Mouse (Mus musculus) heart, embryonic 15.5 days (tissue): ENCODE measurements around the gene Fcgrt. TPM values are rescaled to one million over a fixed set of nuclear protein-coding genes. Genes with fewer than 3 reads are reported as not detected.

Source experiments
- ATAC-seq: fragments of 200-750 bp; cut with Nextera tagmentation; replicated peaks from 2 replicates; pipeline ENCODE4 v1.8.0; 2017; ENCODE audit warnings: low read depth, moderate TSS enrichment; ENCODE audit not compliant: insufficient number of reproducible peaks, insufficient read depth, low FRiP score
- H3K27ac ChIP-seq: fragments of 300-500 bp; sonication (generic); 2 replicates; pipeline ENCODE4 v1.5.1; 2015; ENCODE audit warnings: mild to moderate bottlenecking, inconsistent platforms
- H3K27me3 ChIP-seq: fragments of 300-500 bp; sonication (generic); 2 replicates; pipeline ENCODE4 v1.6.1; 2015; ENCODE audit warnings: inconsistent platforms
- H3K36me3 ChIP-seq: fragments of 300-500 bp; sonication (generic); 2 replicates; pipeline ENCODE4 v1.6.1; 2015; ENCODE audit warnings: mild to moderate bottlenecking, inconsistent platforms
- H3K4me1 ChIP-seq: fragments of 300-500 bp; sonication (generic); replicated peaks from 2 replicates; pipeline ENCODE4 v1.6.1; 2015; ENCODE audit warnings: inconsistent platforms
- H3K4me2 ChIP-seq: fragments of 300-500 bp; sonication (generic); 2 replicates; pipeline ENCODE4 v1.6.1; 2015; ENCODE audit warnings: inconsistent platforms, mild to moderate bottlenecking, moderate library complexity
- H3K4me3 ChIP-seq: fragments of 300-500 bp; sonication (generic); 2 replicates; pipeline ENCODE4 v1.5.1; 2015; ENCODE audit warnings: mild to moderate bottlenecking, inconsistent platforms
- H3K9ac ChIP-seq: fragments of 300-500 bp; sonication (generic); 2 replicates; pipeline ENCODE4 v1.6.1; 2015; ENCODE audit warnings: mild to moderate bottlenecking, inconsistent platforms
- H3K9me3 ChIP-seq: fragments of 300-500 bp; sonication (generic); replicated peaks from 2 replicates; pipeline ENCODE4 v1.6.1; 2016; ENCODE audit warnings: inconsistent platforms
- WGBS: fragments of 180-500 bp; shearing (Covaris S2); methylation state at CpG from one replicate; pipeline ENCODE4 v1.1.7; 2015; ENCODE audit warnings: mixed read lengths; 5-methylcytosine and 5-hydroxymethylcytosine counted together
- polyA plus RNA-seq: library from polyadenylated mRNA; unstranded; fragments of >200 nt; fragmentation: Nextera tagmentation; extraction: Ambion mirVana; gene quantifications from 2 replicates; pipeline ENCODE4 v1.2.1, GENCODE M21; 2015

The Fcgrt gene
- polyA plus RNA-seq, 1 experiment from 2014 or later, result 52.5 TPM

GRCm38 (mm10) chr7:45092828-45093515, 10.7 kb downstream of the Fcgrt start:
- peaks cover 10% of the 10 kb centered on the region for H3K36me3 ChIP-seq
- no peaks in the 10 kb centered on the region for H3K27me3 ChIP-seq
- no peak overlapping the region for H3K4me3 ChIP-seq
- H3K9me3 ChIP-seq, result no peaks in the 10 kb centered on the region
- no peak overlapping the region for H3K9ac ChIP-seq
- no peak overlapping the region for H3K4me2 ChIP-seq
- no peak for ATAC-seq
- H3K27ac ChIP-seq, result 0 out of 2 replicates have a peak overlapping the region, but pooled peaks have one; percentile 1
- 56% methylated on average over 12 of the region's 12 CpGs for WGBS
- peaks cover 23% of the 10 kb centered on the region for H3K4me1 ChIP-seq

- WGBS, result under 1% methylated on average over 16 of the region's 16 CpGs
- Histone ChIP-seq H3K27me3 (no peaks in the 10 kb centered on the region), H3K27ac (peak within 1 kb of the TSS; percentile 81), H3K4me1 (peaks cover 23% of the 10 kb centered on the region), H3K9ac (peak within 1 kb of the TSS; percentile 54), H3K9me3 (no peaks in the 10 kb centered on the region), H3K4me3 (peak within 1 kb of the TSS; percentile 59), H3K4me2 (peak within 1 kb of the TSS; percentile 73), H3K36me3 (peaks cover 19% of the 10 kb centered on the region)
- ATAC-seq, result peak; percentile 94
Measured at GRCm38 (mm10) chr7:45092048-45092447, 11.6 kb downstream of the Fcgrt start, which contains the start of gene Rcn3. Gene Rcn3 (minus strand): TSS chr7:45092221.

GRCm38 (mm10) chr7:45091001-45091990, 12.4 kb downstream of the Fcgrt start:
- WGBS, result 10% methylated on average over 35 of the region's 35 CpGs
- Histone ChIP-seq H3K9me3 (no peaks in the 10 kb centered on the region), H3K27ac (peak overlapping the region; percentile 81), H3K4me2 (peak overlapping the region; percentile 73), H3K4me3 (peak overlapping the region; percentile 59), H3K36me3 (peaks cover 26% of the 10 kb centered on the region), H3K27me3 (no peaks in the 10 kb centered on the region), H3K9ac (peak overlapping the region; percentile 54), H3K4me1 (peaks cover 23% of the 10 kb centered on the region)
- peak; percentile 58 for ATAC-seq

GRCm38 (mm10) chr7:45090251-45090977, 13.2 kb downstream of the Fcgrt start:
- no peaks in the 10 kb centered on the region for H3K9me3 ChIP-seq
- peaks cover 23% of the 10 kb centered on the region for H3K4me1 ChIP-seq
- peak overlapping the region; percentile 54 for H3K9ac ChIP-seq
- peak overlapping the region; percentile 59 for H3K4me3 ChIP-seq
- H3K27me3 ChIP-seq, result no peaks in the 10 kb centered on the region
- peaks cover 35% of the 10 kb centered on the region for H3K36me3 ChIP-seq
- ATAC-seq, result no peak
- peak overlapping the region; percentile 73 for H3K4me2 ChIP-seq
- WGBS, result 69% methylated on average over 13 of the region's 13 CpGs
- no peak overlapping the region for H3K27ac ChIP-seq

- no peak overlapping the region for H3K9ac ChIP-seq
- peaks cover 23% of the 10 kb centered on the region for H3K4me1 ChIP-seq
- H3K4me2 ChIP-seq, result no peak overlapping the region
- H3K27me3 ChIP-seq, result no peaks in the 10 kb centered on the region
- no peak overlapping the region for H3K27ac ChIP-seq
- H3K4me3 ChIP-seq, result no peak overlapping the region
- 90% methylated on average over 17 of the region's 17 CpGs for WGBS
- H3K9me3 ChIP-seq, result no peaks in the 10 kb centered on the region
- no peak for ATAC-seq
- peaks cover 44% of the 10 kb centered on the region for H3K36me3 ChIP-seq
Measured at GRCm38 (mm10) chr7:45088597-45088996, 15.1 kb downstream of the Fcgrt start.

- Histone ChIP-seq H3K27ac (no peak overlapping the region), H3K27me3 (no peaks in the 10 kb centered on the region), H3K4me2 (no peak overlapping the region), H3K36me3 (peaks cover 48% of the 10 kb centered on the region), H3K4me3 (no peak overlapping the region), H3K4me1 (peaks cover 10% of the 10 kb centered on the region), H3K9me3 (no peaks in the 10 kb centered on the region), H3K9ac (no peak overlapping the region)
- 80% methylated on average over 4 of the region's 4 CpGs for WGBS
- ATAC-seq, result no peak
Measured at GRCm38 (mm10) chr7:45086084-45086483, 17.6 kb downstream of the Fcgrt start.

GRCm38 (mm10) chr7:45083300-45083890, 20.3 kb downstream of the Fcgrt start:
- no peak overlapping the region for H3K9ac ChIP-seq
- H3K27ac ChIP-seq, result no peak overlapping the region
- no peaks in the 10 kb centered on the region for H3K27me3 ChIP-seq
- H3K4me1 ChIP-seq, result peaks cover 5% of the 10 kb centered on the region; the same call in 1 of the 2 replicates
- H3K36me3 ChIP-seq, result peaks cover 43% of the 10 kb centered on the region
- no peaks in the 10 kb centered on the region for H3K9me3 ChIP-seq
- ATAC-seq, result no peak
- WGBS, result 74% methylated on average over 22 of the region's 22 CpGs
- 0 out of 2 replicates have a peak overlapping the region, but pooled peaks have one; percentile 5 for H3K4me3 ChIP-seq
- no peak overlapping the region; the same call in 1 of the 2 replicates for H3K4me2 ChIP-seq

- Histone ChIP-seq H3K4me2 (peak overlapping the region; percentile 18; the same call in 1 of the 2 replicates), H3K27me3 (no peaks in the 10 kb centered on the region), H3K4me1 (peaks cover 5% of the 10 kb centered on the region; the same call in 1 of the 2 replicates), H3K9ac (no peak overlapping the region), H3K27ac (peak overlapping the region; percentile 63), H3K36me3 (peaks cover 39% of the 10 kb centered on the region), H3K9me3 (no peaks in the 10 kb centered on the region), H3K4me3 (0 out of 2 replicates have a peak overlapping the region, but pooled peaks have one; percentile 5)
- WGBS, result 58% methylated on average over 25 of the region's 25 CpGs
- ATAC-seq, result no peak; the same call in 1 of the 2 replicates
Measured at GRCm38 (mm10) chr7:45082401-45083299, 21.0 kb downstream of the Fcgrt start.

- Histone ChIP-seq H3K27me3 (no peaks in the 10 kb centered on the region), H3K36me3 (peaks cover 36% of the 10 kb centered on the region), H3K4me1 (peaks cover 7% of the 10 kb centered on the region), H3K9ac (no peak overlapping the region), H3K4me2 (no peak overlapping the region), H3K9me3 (no peaks in the 10 kb centered on the region), H3K27ac (no peak overlapping the region), H3K4me3 (no peak overlapping the region)
- ATAC-seq, result no peak
- 51% methylated on average over 5 of the region's 5 CpGs for WGBS
Measured at GRCm38 (mm10) chr7:45081016-45081415, 22.6 kb downstream of the Fcgrt start.

- peaks cover 26% of the 10 kb centered on the region; the same call in 1 of the 2 replicates for H3K36me3 ChIP-seq
- peak; percentile 33; the same call in 1 of the 2 replicates for ATAC-seq
Measured at GRCm38 (mm10) chr7:45079856-45080255, 23.8 kb downstream of the Fcgrt start.

More at GRCm38 (mm10) chr7:45079856-45080255, 23.8 kb downstream of the Fcgrt start:
- H3K4me3 ChIP-seq, result no peak overlapping the region
- H3K27me3 ChIP-seq, result no peaks in the 10 kb centered on the region
- no peak overlapping the region for H3K27ac ChIP-seq
- H3K4me1 ChIP-seq, result peaks cover 19% of the 10 kb centered on the region
- no peak overlapping the region for H3K9ac ChIP-seq
- H3K9me3 ChIP-seq, result no peaks in the 10 kb centered on the region
- WGBS, result 2% methylated on average over 10 of the region's 10 CpGs
- H3K4me2 ChIP-seq, result no peak overlapping the region
